Mouse (Mus musculus) lung, adult 2 months (tissue): ENCODE results near the gene Parp8. TPM values are rescaled to one million over a fixed set of nuclear protein-coding genes. Genes with fewer than 3 reads are reported as not detected.
A peak's percentile ranks its signal among the peaks of the same experiment; 100 is the strongest.

Experiments
- DNase-seq: peaks from one replicate; pipeline ENCODE4 v3.0.0; 2022
- H3K4me1 ChIP-seq: fragments of 200-500 bp; 2 replicates; pipeline ENCODE4 v1.6.1; 2011; ENCODE audit warnings: low read length; ENCODE audit not compliant: control insufficient read depth, insufficient read depth
- H3K4me3 ChIP-seq: fragments of 200-500 bp; replicated peaks from 2 replicates; pipeline ENCODE3; 2011; ENCODE audit warnings: low read depth, mild to moderate bottlenecking, control low read depth, low read length; ENCODE audit errors: extremely low read depth
- CTCF ChIP-seq: fragments of 200-500 bp; IDR thresholded peaks from 2 replicates; pipeline ENCODE4 v1.5.1; 2011; ENCODE audit warnings: mild to moderate bottlenecking, low read length, control low read depth; ENCODE audit not compliant: insufficient read depth
- POLR2A ChIP-seq: fragments of 200-500 bp; IDR thresholded peaks from 2 replicates; pipeline ENCODE4 v1.6.1; 2011; ENCODE audit warnings: low read depth, mild to moderate bottlenecking, control low read depth, low read length, borderline replicate concordance; ENCODE audit errors: extremely low read depth
- WGBS: fragments of 180-500 bp; shearing (Covaris S2); methylation state at CpG from one replicate; pipeline ENCODE4 v1.1.7; 2018; 5-methylcytosine and 5-hydroxymethylcytosine counted together
- polyA plus RNA-seq: library from polyadenylated mRNA; depleted of rRNA; stranded (reverse); fragments of >200 nt; gene quantifications from 2 replicates; pipeline ENCODE4 v1.2.3, GENCODE M21; 2012

Parp8 gene
- polyA plus RNA-seq, 1 experiment, result 9.6 TPM

DNA sequence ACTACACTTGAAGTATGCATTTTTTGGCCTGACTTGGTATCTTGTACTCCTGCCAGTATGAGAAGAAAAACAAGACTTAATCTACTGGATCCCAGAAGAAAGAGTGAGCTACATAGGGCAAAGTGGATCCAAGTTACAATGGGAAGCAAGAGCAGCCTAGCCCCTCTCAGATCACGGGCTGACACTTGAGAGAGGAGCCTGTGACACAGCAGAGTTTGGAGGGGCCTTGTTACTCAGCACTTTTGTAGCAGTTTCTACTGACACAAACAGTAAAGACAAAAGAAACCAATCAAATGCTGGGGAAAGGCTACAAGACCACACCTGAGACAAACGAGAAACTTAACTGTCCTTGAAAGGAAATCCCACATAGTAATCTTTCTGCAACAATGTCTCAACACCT lies 9.8 kb upstream of the Parp8 start:
- Histone ChIP-seq H3K4me3 (no peak overlapping the region), H3K4me1 (no peaks in the 10 kb centered on the region)
- DNase-seq, result no peak
- TF ChIP-seq POLR2A (no peak), CTCF (no peak)
- WGBS, result 50% methylated on average over 2 of the region's 2 CpGs

DNA sequence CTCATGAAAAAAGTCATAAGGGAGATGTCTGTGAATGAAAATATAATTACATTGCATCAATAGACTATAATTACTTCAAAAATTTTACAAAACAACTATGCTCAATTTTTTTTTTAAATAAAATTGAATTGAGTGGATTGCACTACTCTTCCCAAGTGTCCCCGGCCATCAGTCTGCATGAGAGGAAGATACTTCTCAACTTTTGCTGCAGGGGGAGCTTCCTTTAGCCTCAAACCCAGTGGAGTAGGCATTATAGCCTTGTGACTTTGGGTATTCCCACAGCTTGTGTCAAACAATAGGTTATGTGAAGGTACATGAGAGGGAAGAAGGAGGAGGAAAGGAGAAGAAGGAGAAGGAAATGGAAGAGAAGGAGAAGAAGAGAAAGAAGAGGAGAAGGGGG lies 9.3 kb upstream of the Parp8 start:
- Histone ChIP-seq H3K4me3 (no peak overlapping the region), H3K4me1 (no peaks in the 10 kb centered on the region)
- DNase-seq, result no peak
- TF ChIP-seq CTCF (no peak), POLR2A (no peak)
- WGBS, result 67% methylated on average over 1 of the region's 1 CpGs

DNA sequence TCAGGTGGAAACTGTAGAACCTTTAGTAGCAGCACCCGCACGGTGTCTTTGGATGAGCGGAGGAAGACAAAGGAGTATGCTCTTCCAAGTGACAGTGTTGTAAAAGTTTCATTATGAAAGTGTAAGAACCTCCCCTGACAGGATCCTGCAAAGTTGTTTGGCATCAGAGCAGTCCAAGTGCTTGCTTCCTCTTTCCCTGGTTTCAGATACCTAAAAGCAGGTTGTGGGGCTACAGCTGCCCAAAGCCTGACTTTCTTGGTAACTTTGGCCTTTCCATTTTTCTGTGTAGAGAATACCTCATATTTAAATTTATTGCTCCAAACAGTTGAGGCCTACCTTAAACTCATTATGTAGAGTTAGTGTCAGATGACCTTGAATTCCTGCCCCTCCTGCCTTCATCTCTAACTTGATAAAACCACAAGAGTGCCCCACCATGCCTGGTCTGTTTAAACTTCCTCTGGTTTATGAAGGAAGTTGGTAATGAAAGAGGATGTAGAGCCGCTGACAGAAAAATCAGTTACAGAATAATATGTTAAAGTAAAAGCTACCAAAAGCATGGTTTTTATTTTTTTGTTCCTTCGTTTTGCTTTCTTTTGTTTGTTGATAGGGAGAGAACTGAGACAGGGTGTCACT lies 8.5 kb upstream of the Parp8 start:
- WGBS, result 82% methylated on average over 5 of the region's 5 CpGs
- DNase-seq, result no peak
- no peaks in the 10 kb centered on the region for H3K4me1 ChIP-seq
- H3K4me3 ChIP-seq, result peak overlapping the region; percentile 15
- TF ChIP-seq CTCF (no peak), POLR2A (no peak)

DNA sequence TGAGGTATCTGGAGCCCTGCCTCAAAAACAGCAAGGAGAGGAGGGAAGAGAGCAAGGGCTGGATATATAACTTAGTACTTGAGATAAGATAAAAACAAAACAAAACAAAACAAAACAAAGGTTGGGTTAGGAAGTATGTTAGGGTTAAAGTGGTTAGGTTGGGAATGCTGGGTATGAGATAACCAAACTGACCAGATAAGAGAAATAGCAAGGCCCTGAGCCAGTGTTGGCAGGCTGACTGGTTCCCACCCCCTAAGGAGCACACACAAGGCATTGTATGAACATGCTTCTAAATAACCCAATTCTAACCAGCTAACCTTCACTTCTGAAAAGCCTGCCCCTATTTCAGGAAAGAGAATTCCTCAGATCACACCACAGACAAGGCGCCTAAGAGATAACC lies 7.1 kb upstream of the Parp8 start:
- 100% methylated on average over 1 of the region's 1 CpGs for WGBS
- TF ChIP-seq CTCF (no peak), POLR2A (no peak)
- Histone ChIP-seq H3K4me1 (no peaks in the 10 kb centered on the region), H3K4me3 (no peak overlapping the region)
- DNase-seq, result no peak

DNA sequence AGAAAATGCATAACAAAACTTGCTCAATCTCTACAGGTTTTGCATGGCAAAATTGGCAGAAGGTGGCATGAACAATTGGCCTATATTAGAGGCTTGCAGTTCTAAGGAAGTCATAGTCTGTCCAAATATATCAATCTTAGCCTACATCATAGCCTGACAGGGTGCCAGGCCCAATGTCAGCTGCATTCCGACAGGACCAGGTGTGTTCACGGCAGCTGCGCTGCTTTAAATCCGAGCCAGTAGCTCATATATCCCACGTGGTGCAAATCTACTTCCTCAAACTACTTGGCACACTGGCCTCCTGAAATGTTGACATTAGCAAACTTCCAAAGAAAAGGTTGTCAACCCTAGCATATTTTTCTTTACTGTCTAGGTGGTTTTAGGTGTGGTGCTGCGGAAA lies 6.2 kb upstream of the Parp8 start:
- DNase-seq, result peak; percentile 34
- 44% methylated on average over 6 of the region's 6 CpGs for WGBS
- no peak for TF ChIP-seq CTCF
- TF ChIP-seq POLR2A, result no peak

DNA sequence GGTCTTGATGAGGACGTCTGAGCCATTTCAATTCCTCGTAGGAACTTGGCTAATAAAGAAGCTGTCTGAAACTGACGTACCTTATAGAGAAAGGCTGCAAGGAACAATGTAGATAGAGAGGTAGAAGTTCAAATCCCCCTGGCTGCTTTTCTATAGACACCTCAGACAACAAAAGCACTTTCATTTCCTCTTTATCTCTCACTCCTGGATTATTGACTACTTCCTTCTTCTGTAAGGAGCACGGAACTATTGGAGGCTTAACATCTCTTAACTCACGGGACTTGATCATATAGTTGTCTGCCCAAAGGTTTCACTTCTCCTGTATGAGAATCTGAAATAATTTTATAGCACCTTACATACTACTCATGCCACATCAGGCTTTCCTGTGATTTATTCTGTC lies 2.9 kb upstream of the Parp8 start:
- Histone ChIP-seq H3K4me3 (no peak overlapping the region), H3K4me1 (no peaks in the 10 kb centered on the region)
- WGBS, result 53% methylated on average over 5 of the region's 5 CpGs
- TF ChIP-seq POLR2A, result no peak
- TF ChIP-seq CTCF, result no peak
- DNase-seq, result no peak

More for the DNA sequence above, 6.2 kb upstream of the Parp8 start:
- Histone ChIP-seq H3K4me3 (no peak overlapping the region), H3K4me1 (no peaks in the 10 kb centered on the region)

DNA sequence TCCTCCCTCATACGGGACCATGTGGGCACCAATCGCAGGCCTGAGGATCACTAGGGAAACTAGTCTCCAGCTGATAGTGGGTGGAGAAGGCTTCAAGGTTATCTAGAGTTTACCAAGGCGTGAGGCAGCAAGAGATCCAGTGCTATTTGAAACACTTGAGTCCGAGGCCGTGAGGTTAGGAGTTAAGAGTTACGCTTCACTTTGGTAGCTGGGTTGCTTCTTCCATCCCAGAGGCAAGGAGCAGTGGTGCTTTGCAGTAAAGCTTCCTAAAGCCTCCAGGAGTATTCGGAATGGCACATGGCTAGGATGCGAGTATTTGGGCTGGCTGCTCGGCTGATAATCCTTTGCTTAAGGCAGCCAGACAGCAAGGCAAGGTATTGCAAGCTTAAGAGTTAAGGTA lies 2.0 kb upstream of the Parp8 start:
- Histone ChIP-seq H3K4me3 (no peak overlapping the region), H3K4me1 (no peaks in the 10 kb centered on the region)
- TF ChIP-seq CTCF (no peak), POLR2A (no peak)
- no peak for DNase-seq
- WGBS, result 83% methylated on average over 9 of the region's 9 CpGs

DNA sequence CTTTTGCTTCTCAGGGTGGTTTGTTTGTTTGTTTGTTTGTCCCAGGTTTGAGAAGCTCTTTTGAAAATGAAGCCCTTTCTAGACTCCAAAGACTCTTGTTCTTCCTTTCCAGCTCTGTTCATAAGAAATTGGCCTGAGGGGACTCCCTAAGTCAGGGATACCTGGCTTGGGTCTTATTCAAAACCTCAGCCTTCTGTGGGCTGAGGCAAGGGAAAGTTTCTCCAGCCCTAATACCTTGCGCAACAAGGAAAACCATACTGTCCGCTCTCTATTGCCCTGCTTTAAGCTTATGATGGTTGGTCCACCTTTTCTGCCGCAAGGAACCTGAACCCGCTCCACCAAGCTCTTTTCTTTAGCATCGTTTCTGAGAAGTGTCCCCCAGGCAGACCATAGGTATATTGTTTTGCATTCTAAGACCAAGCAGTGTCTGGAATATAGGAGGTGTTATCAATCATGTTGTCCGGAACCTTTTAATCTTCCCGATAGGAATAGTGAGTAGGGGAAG lies 991 bp upstream of the Parp8 start:
- Histone ChIP-seq H3K4me1 (no peaks in the 10 kb centered on the region), H3K4me3 (no peak overlapping the region)
- 88% methylated on average over 7 of the region's 7 CpGs for WGBS
- TF ChIP-seq POLR2A (no peak), CTCF (no peak)
- no peak for DNase-seq

DNA sequence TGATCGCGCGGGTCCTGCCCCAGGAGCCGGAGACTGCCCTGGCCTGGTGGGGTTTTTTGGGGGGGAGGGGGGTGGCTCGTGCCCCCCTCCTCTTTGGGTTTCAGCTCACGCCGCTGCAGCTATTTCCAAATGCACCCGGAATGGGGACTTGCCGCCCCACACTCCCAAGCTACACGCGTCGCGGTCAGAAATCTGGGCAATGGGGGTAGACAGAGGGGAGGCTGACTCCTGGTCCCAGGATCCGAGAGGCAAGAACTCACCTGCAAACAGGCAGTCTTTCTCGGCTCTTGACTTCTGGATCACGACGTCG lies 466 bp downstream of the Parp8 start:
- H3K4me3 ChIP-seq, result peak overlapping the region; percentile 84
- 0% methylated on average over 18 of the region's 18 CpGs for WGBS
- H3K4me1 ChIP-seq, result no peaks in the 10 kb centered on the region
- no peak for TF ChIP-seq CTCF
- DNase-seq, result no peak

DNA sequence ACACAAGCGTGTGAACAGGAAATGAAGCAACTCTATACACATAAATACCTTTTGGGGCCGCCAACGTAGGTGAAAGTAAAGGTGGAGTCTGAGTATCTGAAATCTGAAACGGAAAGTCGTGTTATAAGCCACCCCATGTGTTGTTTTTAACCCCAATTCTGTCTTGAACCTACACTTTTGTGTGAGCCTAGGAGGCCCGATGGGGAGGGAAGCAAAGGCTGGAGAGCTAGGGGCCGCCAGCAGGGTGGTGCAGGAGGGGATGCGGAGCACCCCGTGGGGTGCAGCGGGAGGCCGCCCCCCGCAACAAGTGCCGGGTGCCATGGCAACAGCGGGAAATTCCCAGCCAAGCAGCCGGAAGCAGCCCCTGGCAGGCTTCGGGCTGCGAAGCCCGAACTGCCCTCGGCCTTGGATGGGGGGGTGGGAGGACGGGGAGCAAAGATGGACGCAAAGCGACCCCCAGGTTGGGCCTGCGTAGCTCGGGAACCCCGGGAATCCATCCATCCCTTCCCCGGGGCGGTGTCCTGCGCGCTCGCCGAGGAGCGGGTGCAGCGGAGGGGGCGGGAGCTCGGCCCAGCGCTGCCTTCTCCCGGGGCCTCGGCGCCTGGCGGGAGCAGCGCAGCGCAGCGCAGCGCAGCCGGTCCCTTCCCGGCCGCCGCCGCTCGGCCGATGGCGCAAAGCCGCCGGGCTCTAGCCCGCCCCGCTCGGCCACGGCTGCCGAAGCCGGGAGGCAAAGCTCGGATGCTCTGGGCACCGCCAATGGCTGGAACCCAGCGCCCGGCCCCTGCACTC lies 1.0 kb downstream of the Parp8 start:
- no peak for TF ChIP-seq POLR2A
- no peak for TF ChIP-seq CTCF
- Histone ChIP-seq H3K4me1 (no peaks in the 10 kb centered on the region), H3K4me3 (peak overlapping the region; percentile 84)
- WGBS, result under 1% methylated on average over 64 of the region's 64 CpGs
- DNase-seq, result peak; percentile 72
